Mouse (Mus musculus) fibroblast of lung, adult 2 months (primary cell): ENCODE measurements around the gene Gm28490.
"Not testable (repeated sequence)": the region's sequence is repeated elsewhere in the genome, so short reads cannot be mapped to it uniquely, and the experiment has no call there.

Experiments used
- DNase-seq: peaks from one replicate; pipeline ENCODE4 v3.0.0-alpha.2; 2011; ENCODE audit warnings: low read depth

Gene Gm28490

DNA sequence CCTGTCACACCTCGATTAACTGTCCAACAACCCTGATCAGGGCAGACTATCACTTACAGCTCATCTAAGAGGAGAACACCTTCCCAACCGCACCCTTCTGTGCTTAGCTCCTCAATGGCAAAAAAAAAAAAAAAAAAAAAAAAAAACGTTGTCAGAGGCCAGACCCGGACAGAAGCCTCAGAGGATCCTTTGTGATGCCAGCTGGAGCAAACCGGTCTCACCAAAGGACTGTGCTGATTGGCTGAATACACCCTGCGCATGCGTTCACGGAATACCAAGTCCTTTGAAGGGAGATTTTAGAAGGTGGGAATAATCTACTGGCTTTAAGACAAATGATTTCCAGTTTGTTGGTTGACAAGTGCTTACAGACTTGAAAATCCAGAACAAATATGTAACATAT lies at the start of gene Gm28490:
TSS of gene Gm28490 (minus strand) at position 101 of the 400 bp plus-strand sequence.
- not testable (repeated sequence) for DNase-seq
